Mouse (Mus musculus) thymus, adult 2 months (tissue): ENCODE results near the gene Iqch.
"Not testable (repeated sequence)": the region's sequence is repeated elsewhere in the genome, so short reads cannot be mapped to it uniquely, and the experiment has no call there.

ENCODE experiments used
- CTCF ChIP-seq: fragments of 200-500 bp; IDR thresholded peaks from 2 replicates; pipeline ENCODE4 v1.5.1; 2012; ENCODE audit warnings: mild to moderate bottlenecking, control low read depth, low read length, moderate library complexity, borderline replicate concordance; ENCODE audit not compliant: control insufficient read depth, poor library complexity, insufficient read depth; ENCODE audit errors: extremely low read depth
- POLR2A ChIP-seq: fragments of 200-500 bp; IDR thresholded peaks from 2 replicates; pipeline ENCODE4 v1.6.1; 2012; ENCODE audit warnings: mild to moderate bottlenecking, low read length, control low read depth, moderate library complexity; ENCODE audit not compliant: control insufficient read depth, poor library complexity, insufficient read depth; ENCODE audit errors: extremely low read depth

GRCm38 (mm10) chr9:63550701-63551100, 51.6 kb downstream of the Iqch start:
- TF ChIP-seq CTCF, POLR2A: not testable (repeated sequence)
